Mouse (Mus musculus): ENCODE data around the gene Krtap5-2. TPM values are rescaled to one million over a fixed set of nuclear protein-coding genes. Genes with fewer than 3 reads are reported as not detected.
"Not testable (repeated sequence)": the region's sequence is repeated elsewhere in the genome, so short reads cannot be mapped to it uniquely, and the experiment has no call there.

Krtap5-2 gene
- polyA plus RNA-seq, 1 experiment = not detected

- TF ChIP-seq FLI1 (IDR thresholded peaks at IDR 0.05; ENCODE audit: low read length) = no peak
- no peak for TF ChIP-seq GATA1 (IDR thresholded peaks at IDR 0.05; ENCODE audit: borderline replicate concordance, low read length)
Observed at GRCm38 (mm10) chr7:142178685-142179084, 2.9 kb upstream of the Krtap5-2 start.

DNA sequence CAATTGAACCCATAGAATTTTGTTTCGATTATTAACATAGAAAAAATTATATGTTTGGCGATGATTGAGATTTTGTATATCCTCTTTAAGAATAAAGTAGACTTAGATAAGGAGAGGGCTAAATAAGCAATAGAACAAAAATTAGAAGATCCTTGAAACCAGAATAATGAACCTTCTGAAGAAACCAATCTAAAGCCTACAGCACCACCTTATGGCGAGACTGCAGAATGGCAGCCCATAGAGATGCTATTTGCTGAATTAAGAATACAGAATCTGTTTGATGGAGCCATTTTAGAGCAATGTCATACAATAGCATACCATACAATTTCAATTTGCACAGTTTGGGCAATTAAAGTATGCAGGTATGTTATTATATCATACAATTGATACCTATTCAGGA, 6.0 kb downstream of the Krtap5-2 start:
- Histone ChIP-seq H3K9me3 (no peaks in the 10 kb centered on the region), H3K4me3 (replicated peaks) (no peak overlapping the region), H3K27me3 (replicated peaks) (peaks cover 31% of the 10 kb centered on the region), H3K4me1 (no peaks in the 10 kb centered on the region), H3K36me3 (replicated peaks; ENCODE audit: low read length) (no peaks in the 10 kb centered on the region)
- TF ChIP-seq GATA1 (IDR thresholded peaks at IDR 0.05; ENCODE audit: borderline replicate concordance, low read length) (no peak), FLI1 (IDR thresholded peaks at IDR 0.05; ENCODE audit: low read length) (no peak)

More at GRCm38 (mm10) chr7:142178685-142179084, 2.9 kb upstream of the Krtap5-2 start:
- H3K9me3 ChIP-seq = peaks cover 13% of the 10 kb centered on the region
- H3K4me3 ChIP-seq (replicated peaks) = no peak overlapping the region
- no peaks in the 10 kb centered on the region for H3K4me1 ChIP-seq
- H3K36me3 ChIP-seq (replicated peaks; ENCODE audit: low read length) = no peaks in the 10 kb centered on the region
- H3K27me3 ChIP-seq (replicated peaks) = peaks cover 14% of the 10 kb centered on the region

DNA sequence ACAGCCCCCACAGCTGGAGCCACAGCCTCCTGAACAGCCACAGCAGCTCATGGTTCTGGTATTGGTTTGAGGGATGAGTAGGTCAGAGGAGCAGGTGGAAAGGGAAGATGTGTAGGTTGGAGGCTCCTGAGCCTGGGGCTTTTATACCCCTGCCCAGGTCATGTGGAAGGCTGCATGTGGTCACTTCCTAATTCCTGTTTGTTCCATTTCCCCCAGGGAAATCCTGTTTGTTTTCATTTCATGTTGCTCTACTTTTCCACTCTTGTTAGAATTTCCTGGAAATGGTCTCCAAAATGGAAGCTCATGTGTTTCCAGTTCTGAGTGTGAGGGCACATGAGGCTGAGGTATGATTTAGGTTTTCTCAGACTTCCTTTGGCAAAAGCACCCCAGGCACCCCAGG, 10.2 kb downstream of the Krtap5-2 start, which contains the start of gene Gm4553:
Gene Gm4553, minus strand, starts transcription at position 101 of the 400 bp plus-strand sequence.
- H3K4me3 ChIP-seq (replicated peaks); H3K4me1 ChIP-seq; H3K36me3 ChIP-seq (replicated peaks; ENCODE audit: low read length); H3K9me3 ChIP-seq: not testable (repeated sequence)
- H3K27me3 ChIP-seq (replicated peaks) = peaks cover 28% of the 10 kb centered on the region

DNA sequence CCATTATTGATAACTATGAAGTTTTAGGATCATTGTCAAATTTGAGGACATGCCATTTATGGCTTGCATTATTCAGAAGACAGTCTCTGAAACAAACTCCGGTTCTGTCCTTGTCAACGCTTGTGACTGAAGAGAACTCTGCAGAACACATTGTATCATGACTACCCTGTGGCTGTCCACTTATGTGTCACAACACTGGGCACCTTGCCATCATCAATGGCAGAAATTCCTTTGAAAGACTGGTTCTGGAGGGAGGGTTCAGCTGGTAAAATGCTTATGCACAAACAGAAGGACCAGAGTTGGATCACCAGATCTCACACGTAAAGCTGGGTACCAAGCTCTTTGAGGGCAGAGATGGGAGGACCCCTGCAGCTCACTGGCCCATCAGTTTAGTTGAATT, 16.4 kb downstream of the Krtap5-2 start:
- TF ChIP-seq FLI1 (IDR thresholded peaks at IDR 0.05; ENCODE audit: low read length) (no peak), GATA1 (IDR thresholded peaks at IDR 0.05; ENCODE audit: borderline replicate concordance, low read length) (no peak)
- Histone ChIP-seq H3K9me3 (peaks cover 3% of the 10 kb centered on the region; the same call in 1 of the 2 replicates), H3K36me3 (replicated peaks; ENCODE audit: low read length) (no peaks in the 10 kb centered on the region), H3K27me3 (replicated peaks) (peaks cover 41% of the 10 kb centered on the region), H3K4me1 (no peaks in the 10 kb centered on the region), H3K4me3 (replicated peaks) (no peak overlapping the region)

- H3K4me3 ChIP-seq (replicated peaks); H3K36me3 ChIP-seq (replicated peaks; ENCODE audit: low read length); H3K4me1 ChIP-seq: not testable (repeated sequence)
- Histone ChIP-seq H3K9me3 (peaks cover 13% of the 10 kb centered on the region), H3K27me3 (replicated peaks) (peaks cover 33% of the 10 kb centered on the region)
Observed at GRCm38 (mm10) chr7:142157013-142157412, 18.8 kb downstream of the Krtap5-2 start, which contains the start of gene Gm29735. Gene Gm29735, minus strand, starts transcription at chr7:142157113.

DNA sequence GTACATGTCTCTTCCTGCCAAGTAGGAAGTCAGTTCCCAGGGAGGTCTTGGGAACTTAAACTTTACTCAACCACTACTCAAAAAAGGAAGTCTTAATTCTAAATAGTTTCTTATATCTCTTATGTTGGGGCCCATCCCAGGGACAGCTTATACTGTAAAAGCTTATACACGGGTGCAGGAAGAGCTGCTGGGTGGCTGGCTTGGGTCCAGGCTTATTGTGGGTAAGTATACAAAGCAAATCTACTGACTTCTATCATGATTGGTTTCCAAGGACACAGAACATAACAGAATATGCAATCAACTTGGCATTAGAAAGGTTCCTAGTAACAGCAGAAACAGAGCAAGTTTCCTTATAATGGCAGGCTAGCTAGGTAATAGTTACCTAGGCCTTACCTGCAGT, 20.5 kb downstream of the Krtap5-2 start:
- TF ChIP-seq FLI1 (IDR thresholded peaks at IDR 0.05; ENCODE audit: low read length) (no peak), GATA1 (IDR thresholded peaks at IDR 0.05; ENCODE audit: borderline replicate concordance, low read length) (no peak)
- Histone ChIP-seq H3K27me3 (replicated peaks) (peaks cover 42% of the 10 kb centered on the region), H3K4me3 (replicated peaks) (no peak overlapping the region)

DNA sequence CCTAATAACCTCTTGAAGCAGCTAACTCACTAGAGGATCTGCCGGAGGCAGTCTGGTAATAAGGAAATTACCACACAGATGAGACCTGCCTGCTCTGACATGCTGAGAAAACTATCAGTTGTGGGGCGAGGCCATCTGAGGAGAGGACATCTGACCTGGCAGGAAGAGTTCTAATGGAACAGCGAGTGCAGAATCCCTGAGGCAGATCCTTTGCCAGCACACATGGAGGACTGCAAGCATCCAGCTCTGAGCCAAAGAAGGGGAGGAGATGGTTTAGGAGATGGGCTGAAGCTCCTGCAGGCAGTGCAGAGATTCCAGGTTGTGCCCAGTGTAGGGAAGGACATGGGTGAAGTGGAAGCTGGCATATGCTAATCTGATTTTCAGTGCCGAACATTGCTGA, 23.6 kb downstream of the Krtap5-2 start:
- no peaks in the 10 kb centered on the region for H3K4me1 ChIP-seq
- H3K4me3 ChIP-seq (replicated peaks) = no peak overlapping the region
- no peak for TF ChIP-seq FLI1 (IDR thresholded peaks at IDR 0.05; ENCODE audit: low read length)
- no peak for TF ChIP-seq GATA1 (IDR thresholded peaks at IDR 0.05; ENCODE audit: borderline replicate concordance, low read length)
- H3K27me3 ChIP-seq (replicated peaks) = peaks cover 32% of the 10 kb centered on the region
- H3K9me3 ChIP-seq = peaks cover 34% of the 10 kb centered on the region
- no peaks in the 10 kb centered on the region for H3K36me3 ChIP-seq (replicated peaks; ENCODE audit: low read length)

More for the DNA sequence above, 20.5 kb downstream of the Krtap5-2 start:
- Histone ChIP-seq H3K36me3 (replicated peaks; ENCODE audit: low read length) (no peaks in the 10 kb centered on the region), H3K9me3 (peaks cover 28% of the 10 kb centered on the region), H3K4me1 (no peaks in the 10 kb centered on the region)

- H3K27me3 ChIP-seq (replicated peaks) = peaks cover 41% of the 10 kb centered on the region
- peaks cover 4% of the 10 kb centered on the region for H3K4me1 ChIP-seq
- H3K36me3 ChIP-seq (replicated peaks; ENCODE audit: low read length) = no peaks in the 10 kb centered on the region
- TF ChIP-seq GATA1 (IDR thresholded peaks at IDR 0.05; ENCODE audit: borderline replicate concordance, low read length) (no peak), FLI1 (IDR thresholded peaks at IDR 0.05; ENCODE audit: low read length) (no peak)
- peaks cover 28% of the 10 kb centered on the region for H3K9me3 ChIP-seq
- no peak overlapping the region for H3K4me3 ChIP-seq (replicated peaks)
Observed at GRCm38 (mm10) chr7:142148633-142149032, 27.2 kb downstream of the Krtap5-2 start.

- Histone ChIP-seq H3K4me3 (replicated peaks) (no peak overlapping the region), H3K9me3 (peaks cover 24% of the 10 kb centered on the region), H3K36me3 (replicated peaks; ENCODE audit: low read length) (no peaks in the 10 kb centered on the region), H3K4me1 (peaks cover 11% of the 10 kb centered on the region), H3K27me3 (replicated peaks) (peaks cover 48% of the 10 kb centered on the region)
- TF ChIP-seq FLI1 (IDR thresholded peaks at IDR 0.05; ENCODE audit: low read length) (no peak), GATA1 (IDR thresholded peaks at IDR 0.05; ENCODE audit: borderline replicate concordance, low read length) (no peak)
Observed at GRCm38 (mm10) chr7:142146033-142146432, 29.8 kb downstream of the Krtap5-2 start.

DNA sequence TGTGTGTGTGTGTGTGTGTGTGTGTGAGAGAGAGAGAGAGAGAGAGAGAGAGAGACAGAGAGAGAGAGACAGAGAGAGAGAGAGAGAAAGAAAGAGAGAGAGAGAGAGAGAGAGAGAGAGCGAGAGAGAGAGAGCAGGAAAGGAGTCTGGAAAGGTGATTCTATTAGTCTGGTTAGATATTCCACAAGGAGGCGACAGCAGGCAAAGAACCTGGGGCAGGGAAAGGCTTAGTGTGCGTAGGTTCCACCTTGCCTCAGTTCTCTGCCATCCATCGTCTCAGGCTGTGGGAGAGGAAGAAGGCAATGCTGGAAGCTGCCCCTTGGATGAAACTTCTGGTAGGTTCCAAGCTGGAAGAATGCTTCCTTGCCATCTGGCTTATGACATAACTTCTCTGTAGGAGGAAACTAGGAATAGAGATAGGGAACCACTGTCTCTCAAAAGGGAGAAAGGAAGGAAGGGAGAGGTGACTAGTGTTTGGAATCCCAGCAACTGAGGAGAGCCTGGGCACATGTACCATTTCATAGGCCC, 30.3 kb downstream of the Krtap5-2 start:
- H3K36me3 ChIP-seq (replicated peaks; ENCODE audit: low read length) = no peaks in the 10 kb centered on the region
- H3K27me3 ChIP-seq (replicated peaks) = peaks cover 43% of the 10 kb centered on the region
- H3K4me3 ChIP-seq (replicated peaks) = no peak overlapping the region
- peaks cover 11% of the 10 kb centered on the region for H3K4me1 ChIP-seq
- H3K9me3 ChIP-seq = peaks cover 18% of the 10 kb centered on the region
- TF ChIP-seq GATA1 (IDR thresholded peaks at IDR 0.05; ENCODE audit: borderline replicate concordance, low read length) (no peak), FLI1 (IDR thresholded peaks at IDR 0.05; ENCODE audit: low read length) (no peak)

DNA sequence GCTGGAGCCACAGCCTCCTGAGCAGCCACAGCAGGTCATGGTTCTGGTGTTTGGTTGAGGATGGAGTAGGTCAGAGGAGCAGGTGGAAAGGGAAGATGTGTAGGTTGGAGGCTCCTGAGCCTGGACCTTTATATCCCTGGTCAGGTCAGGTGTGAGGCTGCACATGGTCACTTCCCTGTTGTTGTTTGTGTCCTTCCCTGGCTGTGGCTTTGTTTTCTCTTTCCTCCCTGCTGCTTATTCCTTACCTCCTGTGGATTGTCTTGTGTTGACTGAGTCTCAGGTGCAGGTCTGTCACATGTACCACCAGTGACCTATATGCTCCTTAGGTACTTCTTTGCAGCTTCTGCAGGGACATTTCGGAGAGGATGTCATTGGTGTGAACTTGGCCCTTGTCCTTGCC, 31.3 kb downstream of the Krtap5-2 start, which contains the start of gene Gm45337:
Gene Gm45337, minus strand, starts transcription at position 101 of the 400 bp plus-strand sequence.
- Histone ChIP-seq H3K27me3 (replicated peaks) (peaks cover 42% of the 10 kb centered on the region), H3K4me1 (peaks cover 11% of the 10 kb centered on the region), H3K36me3 (replicated peaks; ENCODE audit: low read length) (no peaks in the 10 kb centered on the region), H3K9me3 (peaks cover 15% of the 10 kb centered on the region), H3K4me3 (replicated peaks) (no peak within 1 kb of the TSS)
- TF ChIP-seq FLI1 (IDR thresholded peaks at IDR 0.05; ENCODE audit: low read length) = no peak
- TF ChIP-seq GATA1 (IDR thresholded peaks at IDR 0.05; ENCODE audit: borderline replicate concordance, low read length) = no peak

DNA sequence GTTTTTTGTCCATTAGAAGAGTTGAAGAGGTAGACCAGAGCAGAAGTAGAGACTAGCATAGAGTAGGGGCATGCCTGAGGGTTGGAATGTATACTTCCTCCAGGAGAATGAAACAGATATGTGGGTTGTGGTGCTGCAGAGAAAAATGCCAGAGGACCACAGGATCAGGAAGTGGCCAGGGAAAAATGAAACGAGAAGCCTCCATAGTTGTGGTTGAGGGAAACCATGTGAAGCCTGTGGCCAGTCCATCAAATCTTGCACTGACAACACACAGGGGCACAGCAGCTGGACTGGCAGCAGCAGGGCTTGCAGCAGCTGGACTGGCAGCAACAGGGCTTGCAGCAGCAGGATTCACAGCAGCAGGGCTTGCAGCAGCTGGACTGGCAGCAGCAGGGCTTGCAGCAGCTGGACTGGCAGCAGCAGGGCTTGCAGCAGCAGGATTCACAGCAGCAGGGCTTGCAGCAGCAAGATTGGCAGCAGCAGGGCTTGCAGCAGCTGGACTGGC, 32.2 kb downstream of the Krtap5-2 start:
- Histone ChIP-seq H3K9me3 (peaks cover 11% of the 10 kb centered on the region), H3K27me3 (replicated peaks) (peaks cover 38% of the 10 kb centered on the region), H3K4me1 (peaks cover 11% of the 10 kb centered on the region)
- not testable (repeated sequence) for H3K4me3 ChIP-seq (replicated peaks); H3K36me3 ChIP-seq (replicated peaks; ENCODE audit: low read length)

Measured in megakaryocyte, embryonic 14.5 days (primary cell).